Mouse (Mus musculus) forebrain, embryonic 10.5 days (tissue): Measurements from ENCODE around the gene Pick1. TPM values are rescaled to one million over a fixed set of nuclear protein-coding genes. Genes with fewer than 3 reads are reported as not detected.

Experiments
- DNase-seq: peaks from one replicate; pipeline ENCODE4 v3.0.0-alpha.2; 2017; ENCODE audit warnings: low spot score; ENCODE audit errors: extremely low spot score
- H3K27ac ChIP-seq: fragments of 300-500 bp; sonication (generic); 2 replicates; pipeline ENCODE4 v1.5.1; 2016; ENCODE audit warnings: mild to moderate bottlenecking
- H3K27me3 ChIP-seq: fragments of 300-500 bp; sonication (generic); 2 replicates; pipeline ENCODE4 v1.6.1; 2016; ENCODE audit warnings: mild to moderate bottlenecking; ENCODE audit not compliant: poor library complexity, severe bottlenecking
- H3K36me3 ChIP-seq: fragments of 300-500 bp; sonication (generic); replicated peaks from 2 replicates; pipeline ENCODE4 v1.6.1; 2016; ENCODE audit warnings: mild to moderate bottlenecking, moderate library complexity
- H3K4me1 ChIP-seq: fragments of 300-500 bp; sonication (generic); 2 replicates; pipeline ENCODE4 v1.6.1; 2016
- H3K4me3 ChIP-seq: fragments of 300-500 bp; sonication (generic); 2 replicates; pipeline ENCODE4 v1.5.1; 2016; ENCODE audit warnings: mild to moderate bottlenecking, moderate library complexity
- H3K9me3 ChIP-seq: fragments of 300-500 bp; sonication (generic); 2 replicates; pipeline ENCODE4 v1.6.1; 2016; ENCODE audit warnings: mild to moderate bottlenecking, moderate library complexity
- WGBS: fragments of 180-500 bp; shearing (Covaris S2); methylation state at CpG from one replicate; pipeline ENCODE4 v1.1.7; 2016; 5-methylcytosine and 5-hydroxymethylcytosine counted together
- polyA plus RNA-seq: library from polyadenylated mRNA; unstranded; fragments of >200 nt; fragmentation: Nextera tagmentation; extraction: Ambion mirVana; gene quantifications from 2 replicates; pipeline ENCODE4 v1.2.1, GENCODE M21; 2016

The Pick1 gene
- polyA plus RNA-seq, 1 experiment from 2014 or later, result 47.8 TPM

- no peak overlapping the region for H3K4me3 ChIP-seq
- 86% methylated on average over 5 of the region's 5 CpGs for WGBS
- H3K9me3 ChIP-seq, result no peaks in the 10 kb centered on the region
- H3K27ac ChIP-seq, result no peak overlapping the region
- H3K27me3 ChIP-seq, result no peaks in the 10 kb centered on the region
- peaks cover 14% of the 10 kb centered on the region for H3K36me3 ChIP-seq
- H3K4me1 ChIP-seq, result peaks cover 8% of the 10 kb centered on the region
- no peak for DNase-seq
These were observed 53.5 kb downstream of the Pick1 start for GRCm38 (mm10) chr15:79282434-79282833.

- Histone ChIP-seq H3K4me1 (peaks cover 8% of the 10 kb centered on the region), H3K27ac (no peak overlapping the region), H3K36me3 (peaks cover 23% of the 10 kb centered on the region), H3K4me3 (no peak overlapping the region), H3K9me3 (no peaks in the 10 kb centered on the region), H3K27me3 (no peaks in the 10 kb centered on the region)
- 88% methylated on average over 4 of the region's 4 CpGs for WGBS
- no peak for DNase-seq
These were observed 54.4 kb downstream of the Pick1 start for GRCm38 (mm10) chr15:79283371-79283770.

GRCm38 (mm10) chr15:79285399-79285798, 56.4 kb downstream of the Pick1 start, which contains the start of gene Baiap2l2:
Baiap2l2 (minus strand) TSS chr15:79285537.
- WGBS, result 79% methylated on average over 10 of the region's 10 CpGs

GRCm38 (mm10) chr15:79286141-79286540, 57.2 kb downstream of the Pick1 start:
- Histone ChIP-seq H3K4me3 (no peak overlapping the region), H3K9me3 (no peaks in the 10 kb centered on the region), H3K27ac (no peak overlapping the region), H3K4me1 (peaks cover 8% of the 10 kb centered on the region), H3K27me3 (no peaks in the 10 kb centered on the region), H3K36me3 (peaks cover 35% of the 10 kb centered on the region)
- DNase-seq, result no peak
- WGBS, result 91% methylated on average over 7 of the region's 7 CpGs

More at GRCm38 (mm10) chr15:79285399-79285798, 56.4 kb downstream of the Pick1 start, which contains the start of gene Baiap2l2:
- no peak within 1 kb of the TSS for H3K27ac ChIP-seq
- H3K9me3 ChIP-seq, result no peaks in the 10 kb centered on the region
- peaks cover 35% of the 10 kb centered on the region for H3K36me3 ChIP-seq
- H3K4me1 ChIP-seq, result peaks cover 8% of the 10 kb centered on the region
- no peak for DNase-seq
- H3K4me3 ChIP-seq, result no peak within 1 kb of the TSS
- H3K27me3 ChIP-seq, result no peaks in the 10 kb centered on the region

GRCm38 (mm10) chr15:79287091-79287490, 58.1 kb downstream of the Pick1 start:
- no peaks in the 10 kb centered on the region for H3K9me3 ChIP-seq
- DNase-seq, result no peak
- H3K27me3 ChIP-seq, result no peaks in the 10 kb centered on the region
- 0 out of 2 replicates have a peak, but pooled peaks cover 5% of the 10 kb centered on the region for H3K4me1 ChIP-seq
- 92% methylated on average over 7 of the region's 7 CpGs for WGBS
- no peak overlapping the region for H3K4me3 ChIP-seq
- H3K36me3 ChIP-seq, result peaks cover 35% of the 10 kb centered on the region
- no peak overlapping the region for H3K27ac ChIP-seq

- Histone ChIP-seq H3K27ac (no peak overlapping the region), H3K9me3 (no peaks in the 10 kb centered on the region), H3K4me3 (no peak overlapping the region), H3K36me3 (peaks cover 35% of the 10 kb centered on the region), H3K27me3 (no peaks in the 10 kb centered on the region), H3K4me1 (0 out of 2 replicates have a peak, but pooled peaks cover 5% of the 10 kb centered on the region)
- WGBS, result 92% methylated on average over 3 of the region's 3 CpGs
- no peak for DNase-seq
These were observed 59.4 kb downstream of the Pick1 start for GRCm38 (mm10) chr15:79288387-79288786.

GRCm38 (mm10) chr15:79289441-79289840, 60.5 kb downstream of the Pick1 start:
- peaks cover 35% of the 10 kb centered on the region for H3K36me3 ChIP-seq
- no peaks in the 10 kb centered on the region for H3K27me3 ChIP-seq
- no peak for DNase-seq
- 93% methylated on average over 12 of the region's 12 CpGs for WGBS
- H3K4me3 ChIP-seq, result no peak overlapping the region
- no peak overlapping the region for H3K27ac ChIP-seq
- no peaks in the 10 kb centered on the region for H3K9me3 ChIP-seq
- H3K4me1 ChIP-seq, result 0 out of 2 replicates have a peak, but pooled peaks cover 5% of the 10 kb centered on the region

- no peak overlapping the region for H3K27ac ChIP-seq
- DNase-seq, result no peak
- WGBS, result 86% methylated on average over 3 of the region's 3 CpGs
- H3K9me3 ChIP-seq, result no peaks in the 10 kb centered on the region
- H3K4me3 ChIP-seq, result no peak overlapping the region
- peaks cover 35% of the 10 kb centered on the region for H3K36me3 ChIP-seq
- H3K27me3 ChIP-seq, result no peaks in the 10 kb centered on the region
- 0 out of 2 replicates have a peak, but pooled peaks cover 2% of the 10 kb centered on the region for H3K4me1 ChIP-seq
These were observed 61.4 kb downstream of the Pick1 start for GRCm38 (mm10) chr15:79290340-79290739.

GRCm38 (mm10) chr15:79292779-79293178, 63.8 kb downstream of the Pick1 start:
- Histone ChIP-seq H3K9me3 (no peaks in the 10 kb centered on the region), H3K36me3 (peaks cover 17% of the 10 kb centered on the region), H3K4me3 (no peak overlapping the region), H3K27me3 (no peaks in the 10 kb centered on the region), H3K4me1 (no peaks in the 10 kb centered on the region), H3K27ac (no peak overlapping the region)
- DNase-seq, result no peak
- 89% methylated on average over 9 of the region's 9 CpGs for WGBS

GRCm38 (mm10) chr15:79298553-79298952, 69.6 kb downstream of the Pick1 start:
- Histone ChIP-seq H3K27ac (no peak overlapping the region), H3K4me1 (peaks cover 7% of the 10 kb centered on the region; the same call in 1 of the 2 replicates), H3K36me3 (peaks cover 20% of the 10 kb centered on the region; the same call in 1 of the 2 replicates), H3K9me3 (no peaks in the 10 kb centered on the region), H3K4me3 (no peak overlapping the region), H3K27me3 (no peaks in the 10 kb centered on the region)
- WGBS, result 88% methylated on average over 6 of the region's 6 CpGs
- no peak for DNase-seq

Other genes starting within 250 kb of the Pick1 start
- 427 and 444 TPM in 2 replicates for gene H1f0, start 200.7 kb upstream of the Pick1 start, polyA plus RNA-seq
- gene Galr3, start 187.3 kb upstream of the Pick1 start, polyA plus RNA-seq, result not detected in 2 replicates
- gene Ankrd54, start 166.3 kb upstream of the Pick1 start, polyA plus RNA-seq, result 56.0 and 60.5 TPM in 2 replicates
- 283 and 289 TPM in 2 replicates for gene Eif3l, start 154.0 kb upstream of the Pick1 start, polyA plus RNA-seq
- gene Micall1, start 120.3 kb upstream of the Pick1 start, polyA plus RNA-seq, result 5.1 and 5.5 TPM in 2 replicates
- gene Polr2f, start 88.2 kb upstream of the Pick1 start, polyA plus RNA-seq, result 419 and 440 TPM in 2 replicates
- 6.9 and 8.1 TPM in 2 replicates for gene 1700088E04Rik, start 87.9 kb upstream of the Pick1 start, polyA plus RNA-seq
- 1.2 and 1.3 TPM in 2 replicates for gene Sox10, start 63.9 kb upstream of the Pick1 start, polyA plus RNA-seq
- 0.14 and 0.52 TPM in 2 replicates for gene Gm49486, start 218 bp downstream of the Pick1 start, polyA plus RNA-seq
- gene Slc16a8, start 25.6 kb downstream of the Pick1 start, polyA plus RNA-seq, result 0.15 TPM in 1 of 2 replicates, not detected in the other
- gene Baiap2l2, start 56.4 kb downstream of the Pick1 start, polyA plus RNA-seq, result 1.6 and 2.2 TPM in 2 replicates
- gene Pla2g6, start 99.2 kb downstream of the Pick1 start, polyA plus RNA-seq, result 20.9 and 22.8 TPM in 2 replicates
- 1.5 and 1.6 TPM in 2 replicates for gene Maff, start 117.4 kb downstream of the Pick1 start, polyA plus RNA-seq
- 50.0 and 56.1 TPM in 2 replicates for gene Tmem184b, start 174.4 kb downstream of the Pick1 start, polyA plus RNA-seq
- 117 and 123 TPM in 2 replicates for gene Csnk1e, start 226.4 kb downstream of the Pick1 start, polyA plus RNA-seq